17 mouse cellular contexts compared by ENCODE assay signal in genomic region chr19:59650611-59651329, GRCm38 (mm10).
DNase-seq lines count a peak whose midpoint lies in the region; ATAC-seq lines count a peak whose summit lies in the region.
"Had no signal": no experiment of that assay in that cellular context is flagged by ENCODE, and none has a peak within 500 bp of the region (broad histone marks: within the 10 kb centered on the region; RNA-seq: fewer than 3 reads in every experiment).

No protein-coding gene starts in this region.

- peak; percentile 35 for ATAC-seq in inflammation-experienced regulatory T-cells, adult 6 months
- ATAC-seq: Patski had no signal

- peak; percentile 11 to 20 for DNase-seq in frontal cortex, postnatal 36 days (ENCODE audit: low spot score in 2 of 2)
- DNase-seq in frontal cortex, postnatal 14 days (ENCODE audit: low spot score in 2 of 2), result no peak
- DNase-seq in right cerebral cortex, adult 18-20 months, result peak; percentile 42
- DNase-seq in right cerebral cortex, postnatal 4 days, result no peak
- DNase-seq in testis, postnatal 14 days (ENCODE audit: low spot score), result no peak
- no peak for DNase-seq in retina, embryonic 14.5 days (ENCODE audit: low spot score)
- DNase-seq: adrenal gland, postnatal 10 days; B cell, adult 2 months; cerebellum, adult 11 months; cerebellum, postnatal 10 days; gastrocnemius, postnatal 25 days; kidney, adult 18-20 months; kidney, postnatal 14 days; layer of hippocampus, postnatal 36 days; thymus, postnatal 36 days had no signal

Comparison
In these comparisons a context has a peak if more than half of its experiments do, and no peak if none do; other contexts are left out.
1. DNase-seq: peak in frontal cortex, postnatal 36 days (2 of 2) and right cerebral cortex, adult 18-20 months (single experiment); none in frontal cortex, postnatal 14 days (0 of 2), right cerebral cortex, postnatal 4 days (single experiment), testis, postnatal 14 days (single experiment) and retina, embryonic 14.5 days (single experiment).